Mouse (Mus musculus) hindbrain, embryonic 14.5 days (tissue): ENCODE results near the gene Hspb6. TPM values are rescaled to one million over a fixed set of nuclear protein-coding genes. Genes with fewer than 3 reads are reported as not detected.

Experiments
- ATAC-seq: fragments of 200-750 bp; cut with Nextera tagmentation; 2 replicates; pipeline ENCODE4 v1.8.0; 2017; ENCODE audit warnings: moderate number of reproducible peaks, mild to moderate bottlenecking, moderate TSS enrichment, moderate library complexity; ENCODE audit not compliant: low FRiP score
- DNase-seq: peaks from one replicate; pipeline ENCODE4 v3.0.0-alpha.2; 2015; ENCODE audit warnings: low spot score
- H3K27ac ChIP-seq: fragments of 300-500 bp; sonication (generic); 2 replicates; pipeline ENCODE4 v1.5.1; 2014; ENCODE audit warnings: mild to moderate bottlenecking, moderate library complexity
- H3K27me3 ChIP-seq: fragments of 300-500 bp; sonication (generic); 2 replicates; pipeline ENCODE4 v1.6.1; 2014; ENCODE audit warnings: mild to moderate bottlenecking, low read length, mixed read lengths; ENCODE audit not compliant: control insufficient read depth, insufficient read depth
- H3K36me3 ChIP-seq: fragments of 300-500 bp; sonication (generic); replicated peaks from 2 replicates; pipeline ENCODE4 v1.6.1; 2014; ENCODE audit not compliant: control insufficient read depth, insufficient read depth
- H3K4me1 ChIP-seq: fragments of 300-500 bp; sonication (generic); replicated peaks from 2 replicates; pipeline ENCODE4 v1.6.1; 2014; ENCODE audit warnings: antibody characterized with exemption, low read length, mixed read lengths; ENCODE audit not compliant: control insufficient read depth, insufficient read depth
- H3K4me2 ChIP-seq: fragments of 300-500 bp; sonication (generic); replicated peaks from 2 replicates; pipeline ENCODE4 v1.6.1; 2014; ENCODE audit warnings: mild to moderate bottlenecking, moderate library complexity
- H3K4me3 ChIP-seq: fragments of 300-500 bp; sonication (generic); replicated peaks from 2 replicates; pipeline ENCODE4 v1.5.1; 2014; ENCODE audit warnings: mild to moderate bottlenecking, low read length
- H3K9ac ChIP-seq: fragments of 300-500 bp; sonication (generic); 2 replicates; pipeline ENCODE4 v1.6.1; 2014
- H3K9me3 ChIP-seq: fragments of 300-500 bp; sonication (generic); 2 replicates; pipeline ENCODE4 v1.6.1; 2016; ENCODE audit warnings: low read length; ENCODE audit not compliant: control insufficient read depth
- WGBS: fragments of 180-500 bp; shearing (Covaris S2); extraction: QIAGEN DNeasy Blood & Tissue Kit; methylation state at CpG from one replicate; pipeline ENCODE4 v1.1.7; 2014; 5-methylcytosine and 5-hydroxymethylcytosine counted together
- polyA plus RNA-seq: library from polyadenylated mRNA; unstranded; fragments of >200 nt; fragmentation: Nextera tagmentation; extraction: Ambion mirVana; gene quantifications from 2 replicates; pipeline ENCODE4 v1.2.1, GENCODE M21; 2014

Hspb6 gene
- polyA plus RNA-seq, 1 experiment from 2014 or later, result 12.6 TPM

- WGBS, result 96% methylated on average over 1 of the region's 1 CpGs
- peaks cover 8% of the 10 kb centered on the region; the same call in 1 of the 2 replicates for H3K27me3 ChIP-seq
Observed at GRCm38 (mm10) chr7:30550603-30551002, 1.4 kb upstream of the Hspb6 start.

GRCm38 (mm10) chr7:30551445-30552101, 405 bp upstream of the Hspb6 start:
- ATAC-seq (peak; percentile 58), DNase-seq (peak; percentile 82)
- H3K27ac ChIP-seq, result peak overlapping the region; percentile 91
- peaks cover 8% of the 10 kb centered on the region; the same call in 1 of the 2 replicates for H3K27me3 ChIP-seq
- H3K36me3 ChIP-seq, result peaks cover 34% of the 10 kb centered on the region
- peak overlapping the region; percentile 54 for H3K4me3 ChIP-seq
- H3K4me1 ChIP-seq, result peaks cover 13% of the 10 kb centered on the region
- 4% methylated on average over 10 of the region's 10 CpGs for WGBS
- H3K4me2 ChIP-seq, result peak overlapping the region; percentile 74
- H3K9me3 ChIP-seq, result no peaks in the 10 kb centered on the region
- H3K9ac ChIP-seq, result peak overlapping the region; percentile 58

More at GRCm38 (mm10) chr7:30550603-30551002, 1.4 kb upstream of the Hspb6 start:
- Histone ChIP-seq H3K27ac (no peak overlapping the region), H3K9ac (no peak overlapping the region), H3K36me3 (peaks cover 33% of the 10 kb centered on the region), H3K4me2 (no peak overlapping the region), H3K4me1 (peaks cover 13% of the 10 kb centered on the region), H3K9me3 (no peaks in the 10 kb centered on the region), H3K4me3 (no peak overlapping the region)
- ATAC-seq (no peak), DNase-seq (no peak)

GRCm38 (mm10) chr7:30553021-30553589, 1.1 kb downstream of the Hspb6 start:
- no peak for ATAC-seq
- H3K27me3 ChIP-seq, result peaks cover 8% of the 10 kb centered on the region; the same call in 1 of the 2 replicates
- peak overlapping the region; percentile 54 for H3K4me3 ChIP-seq
- WGBS, result 7% methylated on average over 23 of the region's 23 CpGs
- no peaks in the 10 kb centered on the region for H3K9me3 ChIP-seq
- H3K4me2 ChIP-seq, result peak overlapping the region; percentile 74
- peak overlapping the region; percentile 50; the same call in 1 of the 2 replicates for H3K9ac ChIP-seq
- no peak for DNase-seq
- H3K27ac ChIP-seq, result peak overlapping the region; percentile 61; the same call in 1 of the 2 replicates
- peaks cover 14% of the 10 kb centered on the region for H3K4me1 ChIP-seq
- H3K36me3 ChIP-seq, result peaks cover 36% of the 10 kb centered on the region

GRCm38 (mm10) chr7:30553810-30554584, 2.0 kb downstream of the Hspb6 start:
- DNase-seq, result no peak
- no peak for ATAC-seq
- peak overlapping the region; percentile 74 for H3K4me2 ChIP-seq
- H3K4me1 ChIP-seq, result peaks cover 23% of the 10 kb centered on the region
- H3K4me3 ChIP-seq, result no peak overlapping the region
- H3K36me3 ChIP-seq, result peaks cover 30% of the 10 kb centered on the region
- H3K9me3 ChIP-seq, result no peaks in the 10 kb centered on the region
- H3K27me3 ChIP-seq, result peaks cover 8% of the 10 kb centered on the region; the same call in 1 of the 2 replicates
- no peak overlapping the region for H3K9ac ChIP-seq
- H3K27ac ChIP-seq, result no peak overlapping the region
- 87% methylated on average over 22 of the region's 22 CpGs for WGBS

- Histone ChIP-seq H3K27me3 (peaks cover 8% of the 10 kb centered on the region; the same call in 1 of the 2 replicates), H3K4me3 (no peak overlapping the region), H3K9me3 (no peaks in the 10 kb centered on the region), H3K4me2 (no peak overlapping the region), H3K9ac (no peak overlapping the region), H3K4me1 (peaks cover 29% of the 10 kb centered on the region), H3K27ac (no peak overlapping the region), H3K36me3 (peaks cover 30% of the 10 kb centered on the region)
- WGBS, result 94% methylated on average over 18 of the region's 18 CpGs
- ATAC-seq, result no peak
- no peak for DNase-seq
Observed at GRCm38 (mm10) chr7:30556894-30557536, 5.0 kb downstream of the Hspb6 start.

- peaks cover 27% of the 10 kb centered on the region for H3K4me1 ChIP-seq
- H3K4me3 ChIP-seq, result peak overlapping the region; percentile 62; the same call in 1 of the 2 replicates
- H3K27me3 ChIP-seq, result peaks cover 8% of the 10 kb centered on the region; the same call in 1 of the 2 replicates
- H3K27ac ChIP-seq, result no peak overlapping the region
- no peak for DNase-seq
- 88% methylated on average over 13 of the region's 13 CpGs for WGBS
- H3K36me3 ChIP-seq, result peaks cover 30% of the 10 kb centered on the region
- no peak for ATAC-seq
- peak overlapping the region; percentile 99 for H3K4me2 ChIP-seq
- H3K9me3 ChIP-seq, result no peaks in the 10 kb centered on the region
- H3K9ac ChIP-seq, result no peak overlapping the region
Observed at GRCm38 (mm10) chr7:30557901-30558514, 6.0 kb downstream of the Hspb6 start.

- Histone ChIP-seq H3K4me3 (peak overlapping the region; percentile 62), H3K4me2 (peak overlapping the region; percentile 99), H3K9me3 (no peaks in the 10 kb centered on the region), H3K9ac (peak overlapping the region; percentile 82), H3K27me3 (peaks cover 6% of the 10 kb centered on the region; the same call in 1 of the 2 replicates), H3K27ac (peak overlapping the region; percentile 61; the same call in 1 of the 2 replicates), H3K4me1 (peaks cover 21% of the 10 kb centered on the region), H3K36me3 (peaks cover 30% of the 10 kb centered on the region)
- DNase-seq (no peak), ATAC-seq (no peak; the same call in 1 of the 2 replicates)
- 16% methylated on average over 12 of the region's 12 CpGs for WGBS
Observed at GRCm38 (mm10) chr7:30558656-30559442, 6.9 kb downstream of the Hspb6 start.

- peak; percentile 96 for DNase-seq
- peak within 1 kb of the TSS; percentile 65 for H3K27ac ChIP-seq
- peak within 1 kb of the TSS; percentile 99 for H3K4me2 ChIP-seq
- H3K9me3 ChIP-seq, result no peaks in the 10 kb centered on the region
- H3K36me3 ChIP-seq, result peaks cover 28% of the 10 kb centered on the region
- peak within 1 kb of the TSS; percentile 82 for H3K9ac ChIP-seq
- H3K4me1 ChIP-seq, result peaks cover 27% of the 10 kb centered on the region
- WGBS, result under 1% methylated on average over 20 of the region's 20 CpGs
- peak; percentile 91 for ATAC-seq
- H3K27me3 ChIP-seq, result no peaks in the 10 kb centered on the region
- peak within 1 kb of the TSS; percentile 62 for H3K4me3 ChIP-seq
Observed at GRCm38 (mm10) chr7:30559443-30559954, 7.5 kb downstream of the Hspb6 start, which contains the start of gene Lin37. Gene Lin37 (minus strand): TSS chr7:30559838.
